Mouse (Mus musculus) midbrain, postnatal 0 days (tissue): ENCODE data around the gene Herpud2. TPM values are rescaled to one million over a fixed set of nuclear protein-coding genes. Genes with fewer than 3 reads are reported as not detected.

Source experiments
- ATAC-seq: fragments of 200-750 bp; cut with Nextera tagmentation; 2 replicates; pipeline ENCODE4 v1.8.0; 2017; ENCODE audit warnings: moderate number of reproducible peaks, mild to moderate bottlenecking, moderate TSS enrichment, moderate library complexity; ENCODE audit not compliant: low FRiP score
- DNase-seq: peaks from one replicate; pipeline ENCODE4 v3.0.0-alpha.2; 2015; ENCODE audit warnings: low spot score
- H3K27ac ChIP-seq: fragments of 300-500 bp; sonication (generic); 2 replicates; pipeline ENCODE4 v1.5.1; 2014; ENCODE audit warnings: low read depth, mild to moderate bottlenecking, low read length, mixed read lengths
- H3K27me3 ChIP-seq: fragments of 300-500 bp; sonication (generic); 2 replicates; pipeline ENCODE4 v1.6.1; 2014; ENCODE audit warnings: low read length, control low read depth, mixed read lengths; ENCODE audit not compliant: insufficient read depth
- H3K36me3 ChIP-seq: fragments of 300-500 bp; sonication (generic); 2 replicates; pipeline ENCODE4 v1.6.1; 2014; ENCODE audit warnings: low read length, control low read depth, mixed read lengths; ENCODE audit not compliant: insufficient read depth
- H3K4me1 ChIP-seq: fragments of 300-500 bp; sonication (generic); 2 replicates; pipeline ENCODE4 v1.6.1; 2014; ENCODE audit warnings: mild to moderate bottlenecking, control low read depth, antibody characterized with exemption, low read length, mixed read lengths; ENCODE audit not compliant: insufficient read depth
- H3K4me2 ChIP-seq: fragments of 300-500 bp; sonication (generic); 2 replicates; pipeline ENCODE4 v1.6.1; 2014; ENCODE audit warnings: low read depth, mild to moderate bottlenecking, low read length, mixed read lengths; ENCODE audit not compliant: poor library complexity, severe bottlenecking
- H3K4me3 ChIP-seq: fragments of 300-500 bp; sonication (generic); 2 replicates; pipeline ENCODE4 v1.5.1; 2014; ENCODE audit warnings: low read depth, mild to moderate bottlenecking, low read length, moderate library complexity
- H3K9ac ChIP-seq: fragments of 300-500 bp; sonication (generic); replicated peaks from 2 replicates; pipeline ENCODE4 v1.6.1; 2014; ENCODE audit warnings: mild to moderate bottlenecking, low read length, moderate library complexity, mixed read lengths; ENCODE audit not compliant: poor library complexity, severe bottlenecking
- H3K9me3 ChIP-seq: fragments of 300-500 bp; sonication (generic); 2 replicates; pipeline ENCODE4 v1.6.1; 2016; ENCODE audit warnings: low read length, control low read depth
- CTCF ChIP-seq: IDR thresholded peaks from 2 replicates; pipeline ENCODE4 v1.5.1; 2016; ENCODE audit warnings: antibody characterized with exemption, mild to moderate bottlenecking
- WGBS: fragments of 180-500 bp; shearing (Covaris S2); extraction: QIAGEN DNeasy Blood & Tissue Kit; methylation state at CpG from one replicate; pipeline ENCODE4 v1.1.7; 2014; 5-methylcytosine and 5-hydroxymethylcytosine counted together
- polyA plus RNA-seq: library from polyadenylated mRNA; unstranded; fragments of >200 nt; fragmentation: Nextera tagmentation; extraction: Ambion mirVana; gene quantifications from 2 replicates; pipeline ENCODE4 v1.2.1, GENCODE M21; 2015
- total RNA-seq: library from RNA; depleted of rRNA; stranded (reverse); fragments of >200 nt; gene quantifications from 2 replicates; pipeline ENCODE4 v1.2.3, GENCODE M21; 2014; rRNA removed

Gene Herpud2
- total and polyA plus RNA-seq, 2 experiments from 2014 or later = 15.8 to 25.9 TPM

DNA sequence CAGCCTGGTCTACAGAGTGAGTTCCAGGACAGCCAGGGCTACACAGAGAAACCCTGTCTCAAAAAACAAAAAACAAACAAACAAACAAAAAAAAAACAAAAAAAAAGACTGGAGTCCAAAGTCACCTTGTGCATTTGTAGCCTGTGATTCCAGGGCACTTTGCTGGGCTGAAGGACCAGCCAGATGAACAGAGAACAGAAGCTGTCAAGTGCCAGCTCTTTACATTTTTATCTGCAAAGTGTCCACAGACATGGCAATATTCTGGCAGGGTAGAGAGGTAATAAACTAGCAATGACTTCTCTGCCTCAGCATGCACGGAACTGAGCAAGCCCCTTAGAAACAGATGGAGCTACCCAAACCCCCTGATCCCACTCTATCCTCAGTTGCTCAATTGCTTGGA lies 75.1 kb downstream of the Herpud2 start:
- H3K9ac ChIP-seq = no peak overlapping the region
- no peak for ATAC-seq
- WGBS = 96% methylated on average over 1 of the region's 1 CpGs

GRCm38 (mm10) chr9:25075977-25076376 lies 75.6 kb downstream of the Herpud2 start:
- Histone ChIP-seq H3K4me1 (no peaks in the 10 kb centered on the region), H3K4me3 (no peak overlapping the region), H3K9me3 (no peaks in the 10 kb centered on the region), H3K9ac (no peak overlapping the region), H3K27ac (no peak overlapping the region), H3K27me3 (no peaks in the 10 kb centered on the region), H3K36me3 (no peaks in the 10 kb centered on the region), H3K4me2 (no peak overlapping the region)
- ATAC-seq = no peak
- no peak for TF ChIP-seq CTCF
- no peak for DNase-seq
- WGBS = 69% methylated on average over 3 of the region's 3 CpGs

More for the DNA sequence above, 75.1 kb downstream of the Herpud2 start:
- Histone ChIP-seq H3K9me3 (no peaks in the 10 kb centered on the region), H3K4me2 (no peak overlapping the region), H3K4me3 (no peak overlapping the region), H3K4me1 (no peaks in the 10 kb centered on the region), H3K27me3 (no peaks in the 10 kb centered on the region), H3K27ac (no peak overlapping the region), H3K36me3 (no peaks in the 10 kb centered on the region)
- TF ChIP-seq CTCF = no peak
- no peak for DNase-seq

DNA sequence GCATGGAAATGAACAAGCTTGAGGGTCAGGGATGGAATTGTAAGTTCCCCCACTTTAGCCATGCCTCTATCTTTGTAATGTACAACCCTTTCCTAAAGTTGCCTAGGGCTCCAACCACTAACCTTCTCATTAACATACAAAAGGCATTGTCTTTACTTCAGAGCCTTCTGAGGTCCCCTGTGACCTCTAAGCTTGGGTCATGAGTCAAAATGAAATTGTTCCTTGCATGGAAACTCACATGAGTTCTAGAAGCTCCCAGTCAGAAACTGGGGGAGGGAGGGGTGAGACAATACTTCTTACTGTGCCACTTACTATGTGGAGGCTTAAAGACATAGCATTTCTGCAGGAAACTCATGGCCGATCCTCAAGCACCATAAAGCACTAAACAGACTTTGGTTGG lies 79.0 kb downstream of the Herpud2 start:
- H3K9ac ChIP-seq = no peak overlapping the region
- no peaks in the 10 kb centered on the region for H3K9me3 ChIP-seq
- no peaks in the 10 kb centered on the region for H3K36me3 ChIP-seq
- 90% methylated on average over 1 of the region's 1 CpGs for WGBS
- H3K27ac ChIP-seq = no peak overlapping the region
- no peak overlapping the region for H3K4me2 ChIP-seq
- H3K27me3 ChIP-seq = no peaks in the 10 kb centered on the region
- no peaks in the 10 kb centered on the region for H3K4me1 ChIP-seq
- no peak for TF ChIP-seq CTCF
- H3K4me3 ChIP-seq = no peak overlapping the region
- DNase-seq (no peak), ATAC-seq (no peak)

GRCm38 (mm10) chr9:25058726-25059125 lies 92.9 kb downstream of the Herpud2 start:
- no peak for ATAC-seq
- Histone ChIP-seq H3K27me3 (no peaks in the 10 kb centered on the region), H3K4me1 (no peaks in the 10 kb centered on the region), H3K9ac (no peak overlapping the region), H3K9me3 (peaks cover 7% of the 10 kb centered on the region; the same call in 1 of the 2 replicates), H3K27ac (no peak overlapping the region), H3K4me2 (no peak overlapping the region), H3K36me3 (no peaks in the 10 kb centered on the region), H3K4me3 (no peak overlapping the region)
- 49% methylated on average over 2 of the region's 3 CpGs for WGBS
- DNase-seq = no peak
- TF ChIP-seq CTCF = no peak

Other genes with a start within 250 kb of the Herpud2 start
- gene Gm10181, start 62.4 kb downstream of the Herpud2 start, total RNA-seq = not detected in 2 replicates
- not detected in 2 replicates for gene Gm10181, start 62.4 kb downstream of the Herpud2 start, polyA plus RNA-seq
- 137 and 168 TPM in 2 replicates for gene Sept7, start 100.6 kb upstream of the Herpud2 start, total RNA-seq
- 249 TPM in 2 replicates for gene Sept7, start 100.6 kb upstream of the Herpud2 start, polyA plus RNA-seq